Mouse (Mus musculus): ENCODE data around the gene Klf11. TPM values are rescaled to one million over a fixed set of nuclear protein-coding genes. Genes with fewer than 3 reads are reported as not detected.
A peak's percentile ranks its signal among the peaks of the same experiment; 100 is the strongest.

Klf11 gene
- total RNA-seq, 2 experiments from 2014 or later = 3.9 to 4.4 TPM

GRCm38 (mm10) chr12:24710672-24711071, 59.6 kb downstream of the Klf11 start:
- TF ChIP-seq CTCF (conservative IDR thresholded peaks at IDR 0.05) = peak; percentile 59
- no peak overlapping the region for H3K27ac ChIP-seq
- H3K4me3 ChIP-seq = no peak overlapping the region
- no peak for DNase-seq (ENCODE audit: low spot score in 2 of 2)

Other genes starting within 250 kb of the Klf11 start
- gene Taf1b, start 152.9 kb upstream of the Klf11 start, total RNA-seq (2021) = 10 to 100 TPM; 34.4 to 35.3 TPM
- gene Grhl1, start 79.0 kb upstream of the Klf11 start, total RNA-seq (2021) = 10 to 100 TPM; 30.2 to 32.5 TPM
- 10 to 100 TPM; 22.8 to 28.6 TPM for gene Cys1, start 30.5 kb downstream of the Klf11 start, total RNA-seq (2021)
- 1 to 10 TPM; 2.0 to 2.2 TPM for gene Rrm2, start 57.0 kb downstream of the Klf11 start, total RNA-seq (2021)
- gene Mboat2, start 179.6 kb downstream of the Klf11 start, total RNA-seq (2021) = 10 to 100 TPM; 87.0 to 99.6 TPM